Mouse (Mus musculus): ENCODE measurements around the gene Treml2.

GRCm38 (mm10) chr17:48336857-48337256, 37.6 kb downstream of the Treml2 start:
- TF ChIP-seq POLR2A (IDR thresholded peaks at IDR 0.05; ENCODE audit: low read depth, low read length): no peak
- TF ChIP-seq CTCF (IDR thresholded peaks at IDR 0.05; ENCODE audit: borderline replicate concordance, insufficient read depth, low read length): peak; percentile 88; the same call in 1 of the 2 replicates

All from embryonic fibroblast, embryonic 13.5 days (primary cell).